Mouse (Mus musculus): ENCODE results near the gene Dpp4.

The Dpp4 gene

DNA sequence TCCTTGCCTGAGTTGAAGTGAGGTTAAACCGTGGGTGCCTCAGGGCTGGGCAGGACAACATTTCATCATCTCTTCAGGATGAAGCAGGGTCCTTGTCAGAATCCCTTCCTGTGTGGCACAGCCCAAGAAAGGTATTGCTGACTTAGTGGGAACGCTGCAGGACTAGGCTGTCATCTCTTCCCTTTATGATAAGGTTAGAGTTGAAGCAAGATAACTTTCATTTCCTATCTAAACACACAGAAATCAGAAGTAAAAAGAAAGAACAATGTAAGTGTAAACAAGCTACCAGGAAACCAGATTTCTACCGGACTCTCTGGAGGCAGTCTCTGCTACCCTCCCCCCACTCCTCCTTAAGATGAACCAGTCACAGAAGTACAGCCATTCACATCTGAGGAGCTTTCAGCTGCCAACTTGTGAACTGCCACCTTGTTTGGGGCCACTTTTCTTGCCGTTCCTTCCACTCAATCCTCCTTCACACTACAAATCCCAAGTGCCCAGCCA lies 3.3 kb downstream of the Dpp4 start:
- peak; percentile 67 for DNase-seq

DNA sequence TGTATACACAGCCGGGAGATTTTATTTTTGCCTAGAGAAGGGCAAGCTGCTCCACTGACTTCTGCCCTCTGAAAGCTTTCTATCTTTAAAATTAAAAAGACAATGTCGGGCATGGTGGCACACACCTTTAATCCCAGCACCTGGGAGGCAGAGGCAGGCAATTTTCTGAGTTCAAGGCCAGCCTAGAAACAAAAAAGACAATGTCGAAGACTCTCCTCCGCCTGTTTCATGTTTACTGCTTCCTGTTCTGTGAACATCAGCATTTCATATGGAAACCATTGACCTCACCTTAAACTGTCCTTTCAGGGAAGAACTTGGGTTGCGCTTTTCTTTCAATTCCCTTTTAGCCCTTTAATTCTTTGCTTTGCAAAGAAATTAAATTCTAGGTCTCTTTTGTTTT lies 3.8 kb downstream of the Dpp4 start:
- DNase-seq: no peak

DNA sequence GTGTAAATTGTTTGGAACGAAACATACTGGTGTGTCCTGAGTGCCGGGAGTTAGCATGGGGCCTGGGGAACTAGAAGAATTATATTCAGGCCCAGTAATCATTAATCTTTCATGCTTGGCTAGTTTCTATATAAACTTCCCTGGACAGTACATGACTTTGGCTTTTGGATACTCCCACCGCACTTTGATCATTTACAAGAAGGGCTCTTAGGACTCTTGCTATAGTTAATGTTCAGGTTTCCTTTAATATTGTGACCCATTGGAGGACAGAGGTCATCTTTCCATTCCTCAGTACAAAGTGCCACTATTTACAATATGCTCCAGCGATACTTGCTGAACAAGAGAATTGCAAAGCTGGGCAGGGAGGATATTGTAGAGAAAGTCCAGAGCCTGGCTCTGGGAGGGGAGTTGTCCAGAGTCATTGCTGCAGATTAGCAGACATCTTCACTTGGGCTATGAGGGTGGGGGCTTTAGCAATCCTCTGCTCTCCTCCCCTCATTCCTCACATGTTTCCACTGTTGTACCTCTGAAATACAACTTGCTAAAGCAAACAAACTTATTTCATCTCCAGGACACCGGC lies 8.4 kb downstream of the Dpp4 start:
- DNase-seq: no peak

GRCm38 (mm10) chr2:62401011-62401410 lies 11.0 kb downstream of the Dpp4 start:
- DNase-seq: no peak

GRCm38 (mm10) chr2:62399832-62400231 lies 12.2 kb downstream of the Dpp4 start:
- DNase-seq: no peak

- DNase-seq: no peak
Measured at GRCm38 (mm10) chr2:62399361-62399760, 12.7 kb downstream of the Dpp4 start.

DNA sequence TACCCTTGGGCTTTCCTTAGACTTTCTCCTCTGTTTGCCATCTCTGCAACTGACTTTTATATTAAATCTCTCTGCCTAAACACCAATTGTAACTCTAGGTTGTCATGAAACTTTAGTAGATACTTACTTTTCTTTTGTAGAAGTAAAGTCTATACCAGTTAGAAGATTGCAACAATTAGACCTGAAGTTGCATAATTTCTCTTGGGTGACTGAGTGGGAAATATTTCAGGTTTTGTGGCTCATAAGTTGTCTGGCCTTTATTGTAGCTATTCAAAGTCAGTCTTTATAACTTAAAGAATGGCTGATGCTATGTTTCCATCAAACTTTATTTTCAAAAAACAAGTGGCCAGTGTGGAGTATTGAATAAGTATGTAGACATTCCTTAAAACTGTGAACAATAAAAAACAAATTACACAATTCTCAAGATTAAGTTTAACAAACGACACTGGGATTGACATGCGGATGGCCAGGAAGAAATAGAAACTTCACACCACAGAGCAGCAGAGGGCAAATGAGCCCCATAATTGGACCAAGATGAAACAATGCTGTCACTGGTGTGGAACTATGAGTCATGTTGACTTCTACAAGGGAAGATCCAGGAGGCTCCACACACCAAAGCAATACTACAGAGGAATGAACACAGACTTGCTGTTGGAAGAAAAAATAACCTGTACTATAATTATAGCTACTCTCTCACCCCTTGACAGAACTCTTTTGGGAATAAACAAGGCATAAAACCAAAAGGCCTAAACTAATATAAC lies 13.7 kb downstream of the Dpp4 start:
- DNase-seq: no peak

- no peak for DNase-seq
Measured at GRCm38 (mm10) chr2:62397661-62398060, 14.4 kb downstream of the Dpp4 start.

DNA sequence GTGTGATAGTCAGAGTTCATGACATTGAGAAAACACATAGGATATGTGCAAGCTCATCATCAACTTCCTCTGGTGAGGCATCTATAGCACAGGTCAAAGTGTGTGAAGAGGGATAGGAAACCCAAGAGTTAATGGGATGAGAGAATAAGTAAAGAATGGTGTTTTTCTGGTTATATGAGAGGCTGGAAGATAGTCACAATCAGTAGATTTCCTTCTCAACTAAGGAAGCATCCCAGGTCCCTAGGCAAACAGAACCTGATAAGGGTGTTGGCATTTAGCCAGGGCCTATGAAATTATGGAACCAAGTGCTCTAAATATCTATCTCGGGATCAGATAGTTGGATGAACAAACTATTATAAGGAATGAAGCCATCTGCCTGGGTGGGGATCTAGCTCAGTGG lies 15.2 kb downstream of the Dpp4 start:
- DNase-seq: no peak

DNA sequence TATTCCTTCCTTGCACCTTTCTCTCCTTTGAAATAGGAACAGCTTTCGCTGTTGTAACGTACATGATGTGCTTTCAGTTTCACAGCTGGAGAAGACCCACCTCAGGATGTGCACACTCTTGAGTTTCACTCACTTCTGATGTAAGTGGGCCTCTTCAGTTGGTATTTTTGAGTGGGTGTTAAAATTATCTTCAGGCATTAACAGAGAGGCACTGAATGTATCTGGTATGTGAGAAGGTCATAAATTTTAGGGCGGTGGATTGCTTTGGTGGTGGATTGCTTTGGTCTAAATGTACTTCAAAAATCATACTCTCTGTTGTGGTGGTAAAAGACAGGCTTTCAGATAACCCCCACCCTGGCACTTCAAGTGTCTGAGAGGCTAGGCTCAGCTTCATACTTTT lies 17.2 kb downstream of the Dpp4 start:
- peak; percentile 39 for DNase-seq

- peak; percentile 46 for DNase-seq
Measured at GRCm38 (mm10) chr2:62392098-62392497, 19.9 kb downstream of the Dpp4 start.

GRCm38 (mm10) chr2:62390961-62391461 lies 21.0 kb downstream of the Dpp4 start:
- peak; percentile 56 for DNase-seq

GRCm38 (mm10) chr2:62390305-62390704 lies 21.7 kb downstream of the Dpp4 start:
- peak; percentile 70 for DNase-seq

DNA sequence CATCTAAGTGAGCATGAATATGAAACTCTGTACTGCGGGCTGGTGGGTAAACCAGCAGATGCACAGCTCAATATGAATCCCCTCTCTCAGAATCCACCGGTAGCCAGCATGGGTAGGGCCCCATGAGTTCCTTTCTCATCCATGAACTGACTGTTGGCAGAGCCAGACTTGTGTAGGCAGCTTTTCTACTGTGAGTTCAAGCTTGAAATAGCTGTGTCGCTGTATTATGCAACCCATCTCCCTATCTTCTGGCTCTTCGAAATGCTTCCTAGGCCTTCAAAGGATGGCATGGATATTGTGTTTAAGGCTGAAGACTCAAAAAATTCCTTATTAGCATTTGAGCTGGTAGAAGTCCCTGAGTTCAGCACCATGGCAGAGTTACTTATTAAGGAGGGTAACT lies 23.2 kb downstream of the Dpp4 start:
- no peak for DNase-seq

DNA sequence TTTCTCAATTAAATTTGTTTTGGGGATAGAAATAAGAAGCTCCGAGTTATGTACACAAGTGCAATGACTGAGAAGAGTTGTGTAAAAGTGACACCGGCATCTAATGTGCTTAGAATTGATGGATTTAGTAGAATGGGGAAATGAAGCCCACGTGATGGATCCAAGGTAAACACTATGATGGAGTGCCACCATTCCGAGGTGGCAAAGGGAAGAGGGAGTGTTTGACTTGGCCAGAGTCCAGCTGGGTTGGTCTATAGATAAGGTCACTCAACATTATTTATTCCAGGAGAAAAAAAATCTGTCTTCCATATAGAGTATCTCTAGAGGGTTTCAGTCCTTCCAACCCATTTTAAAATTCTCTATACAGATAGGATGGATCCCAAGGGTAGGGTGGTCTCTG lies 28.8 kb downstream of the Dpp4 start:
- no peak for DNase-seq

DNA sequence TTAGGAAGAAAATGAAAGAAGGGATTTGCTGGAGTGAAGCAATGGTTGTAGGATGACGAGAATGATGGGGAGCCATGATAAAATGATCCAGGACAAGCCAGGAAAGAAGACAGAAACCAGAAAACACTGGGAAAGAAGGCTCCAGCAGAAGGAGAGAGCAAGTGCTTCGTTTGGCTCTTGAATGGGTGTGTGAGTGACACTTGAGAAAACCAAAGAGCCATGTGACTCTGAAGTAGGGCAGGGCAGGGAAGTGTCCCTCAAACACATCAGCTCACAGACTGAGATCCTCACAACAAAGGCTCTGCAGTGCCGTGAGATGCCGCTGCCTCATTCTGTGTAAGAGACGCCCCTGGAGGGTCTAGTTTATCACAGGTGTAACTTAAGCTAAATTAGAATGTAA lies 29.6 kb downstream of the Dpp4 start:
- DNase-seq: no peak

DNA sequence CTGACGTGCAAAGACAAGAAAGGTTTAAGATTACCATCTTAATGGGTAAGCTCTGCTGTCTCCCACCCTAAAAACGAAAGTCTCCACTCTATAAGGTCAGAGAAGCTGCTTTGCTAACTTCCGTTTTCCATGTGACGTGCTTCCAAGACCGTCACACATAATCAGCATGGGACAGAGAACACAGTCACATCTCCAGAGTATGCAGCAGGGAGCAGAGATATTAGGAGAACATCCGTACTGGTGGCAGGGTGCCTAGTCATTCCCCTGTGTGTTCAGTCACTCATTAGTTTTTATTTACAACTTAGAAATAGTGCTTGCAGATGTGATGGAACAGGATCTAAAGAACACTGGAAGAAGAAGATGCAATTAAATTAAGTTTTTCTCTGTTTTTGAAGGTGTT lies 30.3 kb downstream of the Dpp4 start:
- DNase-seq: no peak

- no peak for DNase-seq
Measured at GRCm38 (mm10) chr2:62373692-62374091, 38.3 kb downstream of the Dpp4 start.

DNA sequence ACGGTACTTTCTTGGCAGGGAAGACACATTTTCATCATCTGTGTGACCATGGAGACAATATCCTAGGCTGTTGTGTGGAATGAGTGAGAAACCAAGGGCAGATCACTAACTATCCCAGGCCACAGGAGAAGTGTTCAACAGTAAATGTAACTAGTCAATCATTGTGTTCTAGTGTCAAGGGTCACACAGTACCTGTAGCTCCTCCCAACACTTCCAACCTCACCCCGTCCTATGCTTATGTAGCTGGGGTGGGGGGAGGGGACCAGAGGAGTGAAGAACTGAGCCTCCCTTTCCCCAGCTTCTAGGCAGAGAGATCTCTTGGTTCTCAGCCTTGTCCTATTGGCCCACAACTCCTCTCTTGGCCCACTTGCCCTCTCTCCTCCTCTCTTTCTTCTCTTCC lies 42.0 kb downstream of the Dpp4 start:
- no peak for DNase-seq

DNA sequence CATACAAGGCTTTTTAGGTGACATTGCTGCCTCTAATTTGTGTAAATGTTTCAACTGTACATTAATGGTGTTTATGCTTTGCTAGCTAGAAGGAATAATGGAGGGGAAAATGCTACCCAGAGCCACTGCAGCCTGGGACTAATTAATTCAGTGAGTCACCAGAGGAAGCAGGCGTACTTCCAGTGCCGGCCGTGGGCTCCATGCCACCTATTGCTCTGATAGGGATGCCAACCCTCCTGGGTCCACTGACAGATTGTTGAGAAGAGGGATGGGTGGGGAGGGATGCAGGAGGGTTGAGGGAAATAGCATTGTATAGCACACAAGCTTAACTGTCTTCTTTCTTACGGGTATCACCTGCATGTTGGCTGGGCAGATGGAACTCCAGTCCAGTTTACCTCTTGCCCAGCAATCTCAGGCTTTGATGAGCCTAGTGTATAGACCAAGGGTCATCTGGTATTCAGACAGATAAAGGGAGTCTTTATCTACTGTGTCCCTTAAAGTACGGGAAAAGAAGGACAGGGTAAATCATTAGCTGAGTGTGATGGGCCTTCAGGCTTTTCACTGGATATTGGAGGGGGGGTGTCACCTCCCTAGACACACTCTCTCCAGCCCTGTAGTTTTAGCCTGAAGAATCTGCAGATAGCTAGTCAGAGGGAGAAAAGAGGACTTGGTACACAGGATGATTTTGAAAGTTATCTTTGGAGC lies 43.5 kb downstream of the Dpp4 start:
- no peak for DNase-seq

GRCm38 (mm10) chr2:62363606-62364005 lies 48.4 kb downstream of the Dpp4 start:
- no peak for DNase-seq

DNA sequence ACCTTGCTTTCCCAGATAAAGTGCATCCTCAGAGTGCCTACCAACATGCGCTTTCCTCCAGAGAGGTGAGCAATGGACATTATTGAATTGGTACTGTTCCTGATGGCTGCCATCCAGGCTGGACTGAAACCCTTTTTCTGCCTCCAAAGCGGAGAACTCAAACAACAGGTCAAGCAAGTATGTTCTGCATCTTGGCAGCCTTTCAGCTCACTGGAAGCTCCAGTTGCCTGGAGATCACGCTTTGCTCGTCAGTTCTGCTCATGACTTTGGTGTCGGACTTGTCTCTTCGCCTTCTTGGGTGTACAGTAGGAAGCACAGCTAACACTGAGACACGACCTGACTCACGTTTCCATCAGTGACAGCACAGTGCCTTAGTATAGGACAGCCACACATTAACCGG lies 49.8 kb downstream of the Dpp4 start:
- DNase-seq: no peak

DNA sequence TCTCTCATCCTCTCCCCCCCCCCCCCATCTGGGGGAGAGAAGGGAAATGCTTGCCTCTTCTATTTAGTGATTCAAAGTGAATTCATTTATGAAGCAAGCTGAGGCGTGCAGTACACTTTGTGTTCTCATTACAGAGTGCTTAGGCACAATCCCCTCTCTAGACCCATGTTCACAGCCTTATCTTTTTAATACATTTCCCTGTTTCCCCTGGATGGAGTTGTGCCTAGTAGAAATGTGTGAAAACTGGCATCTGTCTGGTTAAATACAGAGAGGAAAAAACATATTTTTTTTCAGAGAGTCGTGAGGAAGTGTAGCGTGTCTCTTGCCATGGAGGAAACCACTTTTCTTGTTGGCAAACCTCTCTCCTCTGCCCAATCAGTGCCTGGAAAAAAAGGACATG lies 50.5 kb downstream of the Dpp4 start:
- DNase-seq: no peak

GRCm38 (mm10) chr2:62360872-62361271 lies 51.2 kb downstream of the Dpp4 start:
- no peak for DNase-seq
